Mouse (Mus musculus): ENCODE results near the gene Mrrf. TPM values are rescaled to one million over a fixed set of nuclear protein-coding genes. Genes with fewer than 3 reads are reported as not detected.

Gene Mrrf
- polyA plus RNA-seq, 1 experiment from 2014 or later: 17.2 TPM

DNA sequence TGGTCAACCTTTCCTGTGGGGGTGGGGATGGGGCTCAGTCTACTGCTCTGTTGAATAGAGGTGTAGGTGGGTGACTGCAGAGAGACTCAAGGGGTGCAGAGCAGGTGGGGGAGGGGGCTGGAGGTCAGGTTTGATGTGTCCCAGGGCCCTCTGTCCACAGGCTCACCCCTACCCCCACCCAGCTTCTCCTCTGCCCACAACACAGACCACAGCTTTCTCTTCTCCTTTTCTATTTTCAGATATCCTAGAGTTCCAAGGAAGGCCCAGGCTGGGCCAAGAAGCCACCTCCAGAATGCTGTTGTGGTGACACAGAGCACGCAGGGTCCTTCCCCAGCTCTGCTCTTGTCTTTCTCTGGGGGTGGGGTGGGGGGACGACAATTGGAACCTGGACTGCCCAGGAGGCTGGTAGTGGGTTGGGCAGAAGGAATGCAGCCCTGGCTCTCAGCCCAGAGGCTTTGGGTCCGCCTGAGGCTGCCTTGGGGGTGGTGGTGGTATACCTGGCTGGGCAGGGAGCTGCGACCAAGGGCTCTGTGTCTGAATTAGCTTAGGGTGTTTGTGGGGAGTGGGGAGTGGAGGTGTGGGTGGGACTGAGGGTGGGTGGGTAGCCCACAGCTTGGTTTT is 80.9 kb downstream of the Mrrf start:
- H3K4me2 ChIP-seq: peak overlapping the region; percentile 32
- H3K27ac ChIP-seq (replicated peaks): peak overlapping the region; percentile 62
- ATAC-seq (ENCODE audit: insufficient read depth): peak; percentile 34
- H3K9ac ChIP-seq: no peak overlapping the region
- H3K36me3 ChIP-seq (replicated peaks): no peaks in the 10 kb centered on the region
- H3K4me3 ChIP-seq (replicated peaks): peak overlapping the region; percentile 20
- H3K27me3 ChIP-seq: peaks cover 18% of the 10 kb centered on the region
- H3K4me1 ChIP-seq (replicated peaks): peaks cover 24% of the 10 kb centered on the region
- no peaks in the 10 kb centered on the region for H3K9me3 ChIP-seq (replicated peaks)
- 24% methylated on average over 4 of the region's 4 CpGs for WGBS (ENCODE audit: insufficient replicate concordance)

- 0 out of 2 replicates have a peak overlapping the region, but pooled peaks have one; percentile 62 for H3K27ac ChIP-seq (replicated peaks)
- H3K9ac ChIP-seq: no peak overlapping the region
- no peaks in the 10 kb centered on the region for H3K36me3 ChIP-seq (replicated peaks)
- no peak overlapping the region for H3K4me3 ChIP-seq (replicated peaks)
- H3K4me2 ChIP-seq: peak overlapping the region; percentile 32
- no peak for ATAC-seq (ENCODE audit: insufficient read depth)
- WGBS (ENCODE audit: insufficient replicate concordance): 18% methylated on average over 5 of the region's 5 CpGs
- H3K27me3 ChIP-seq: peaks cover 11% of the 10 kb centered on the region
- peaks cover 24% of the 10 kb centered on the region for H3K4me1 ChIP-seq (replicated peaks)
- no peaks in the 10 kb centered on the region for H3K9me3 ChIP-seq (replicated peaks)
Measured at GRCm38 (mm10) chr2:36217692-36218233, 81.6 kb downstream of the Mrrf start.

GRCm38 (mm10) chr2:36220106-36220505 is 83.9 kb downstream of the Mrrf start:
- H3K9ac ChIP-seq: no peak overlapping the region
- WGBS (ENCODE audit: insufficient replicate concordance): 56% methylated on average over 8 of the region's 8 CpGs
- H3K9me3 ChIP-seq (replicated peaks): no peaks in the 10 kb centered on the region
- no peaks in the 10 kb centered on the region for H3K27me3 ChIP-seq
- ATAC-seq (ENCODE audit: insufficient read depth): no peak
- H3K4me1 ChIP-seq (replicated peaks): 0 out of 2 replicates have a peak, but pooled peaks cover 6% of the 10 kb centered on the region
- H3K36me3 ChIP-seq (replicated peaks): no peaks in the 10 kb centered on the region
- H3K4me3 ChIP-seq (replicated peaks): no peak overlapping the region
- no peak overlapping the region for H3K27ac ChIP-seq (replicated peaks)
- H3K4me2 ChIP-seq: no peak overlapping the region

DNA sequence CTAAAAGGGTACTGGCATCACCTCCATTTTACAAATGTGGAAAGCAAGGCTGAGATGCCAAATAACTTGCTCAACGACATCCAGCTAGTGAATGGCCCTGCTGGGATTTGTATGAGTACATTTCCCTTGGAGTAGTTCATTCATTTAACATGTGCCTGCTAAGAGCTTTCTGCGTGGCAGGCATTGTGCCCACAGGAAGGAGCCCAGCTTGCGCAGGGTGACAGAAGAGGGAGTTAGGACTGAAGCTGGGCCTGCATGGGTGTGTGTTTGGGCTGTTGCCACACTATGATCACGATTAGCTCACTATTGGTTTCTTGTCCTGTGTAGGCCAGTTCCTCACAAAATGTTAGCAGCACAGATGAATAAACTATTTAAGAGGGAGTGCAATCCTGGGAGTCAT is 84.7 kb downstream of the Mrrf start:
- Histone ChIP-seq H3K9me3 (replicated peaks) (no peaks in the 10 kb centered on the region), H3K36me3 (replicated peaks) (no peaks in the 10 kb centered on the region), H3K27ac (replicated peaks) (no peak overlapping the region), H3K4me2 (no peak overlapping the region), H3K27me3 (no peaks in the 10 kb centered on the region), H3K4me1 (replicated peaks) (0 out of 2 replicates have a peak, but pooled peaks cover 5% of the 10 kb centered on the region), H3K9ac (no peak overlapping the region), H3K4me3 (replicated peaks) (no peak overlapping the region)
- no peak for ATAC-seq (ENCODE audit: insufficient read depth)
- 63% methylated on average over 4 of the region's 4 CpGs for WGBS (ENCODE audit: insufficient replicate concordance)

DNA sequence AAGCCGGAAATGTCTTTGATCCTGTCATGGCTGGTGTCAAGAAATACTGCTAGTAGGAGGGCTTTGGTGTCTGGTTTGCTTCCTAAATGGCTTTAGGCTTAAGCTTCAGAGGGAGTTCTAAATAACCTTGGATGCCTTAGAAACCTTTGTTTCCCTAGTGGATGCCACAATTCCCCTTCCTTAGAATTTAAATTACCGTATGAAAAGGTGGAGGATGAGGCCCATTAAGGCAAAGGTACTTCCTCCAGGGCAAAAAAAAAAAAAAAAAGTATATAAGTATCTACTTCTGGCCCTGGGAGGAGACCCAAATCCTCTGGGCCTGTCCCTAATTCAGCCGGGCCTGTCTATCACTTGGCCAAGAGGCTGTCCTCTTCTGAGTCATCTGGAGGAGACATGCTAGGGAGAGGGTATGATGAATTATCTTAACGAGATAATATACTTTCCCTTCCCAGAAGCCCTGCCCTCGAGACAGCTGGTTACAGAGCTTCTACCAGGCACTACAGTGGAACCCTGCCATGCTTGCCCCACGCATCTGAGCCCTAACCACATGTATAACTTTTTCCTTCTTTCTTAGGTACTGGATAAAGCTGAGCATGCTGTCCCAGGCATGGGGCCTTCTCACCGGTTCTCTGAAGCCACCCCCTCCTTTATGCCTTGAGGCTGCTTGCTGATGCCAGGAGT is 86.1 kb downstream of the Mrrf start:
- no peak for ATAC-seq (ENCODE audit: insufficient read depth)

DNA sequence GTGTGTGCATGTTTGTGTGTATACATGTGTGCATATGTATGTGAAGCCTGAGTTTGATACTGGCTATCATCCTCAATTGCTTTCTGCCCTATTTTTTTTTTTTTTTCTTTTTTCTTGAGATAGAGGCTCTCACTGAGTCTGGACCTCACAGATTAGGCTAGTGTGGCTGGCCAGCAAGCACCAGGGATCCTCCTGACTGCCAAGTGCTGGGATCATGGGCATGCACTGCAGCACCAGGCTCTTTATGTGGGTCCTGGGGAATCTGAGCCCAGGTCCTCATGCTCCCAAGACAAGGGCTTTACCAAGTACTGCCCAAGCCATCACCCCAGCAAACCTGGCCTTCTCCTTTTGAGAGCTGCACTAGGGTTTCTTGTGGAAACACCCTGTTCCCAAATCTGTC is 87.2 kb downstream of the Mrrf start:
- H3K9ac ChIP-seq: no peak overlapping the region
- no peaks in the 10 kb centered on the region for H3K27me3 ChIP-seq
- H3K9me3 ChIP-seq (replicated peaks): no peaks in the 10 kb centered on the region
- no peak for ATAC-seq (ENCODE audit: insufficient read depth)
- H3K4me2 ChIP-seq: no peak overlapping the region
- H3K4me3 ChIP-seq (replicated peaks): no peak overlapping the region
- no peaks in the 10 kb centered on the region for H3K36me3 ChIP-seq (replicated peaks)
- H3K27ac ChIP-seq (replicated peaks): no peak overlapping the region
- no peaks in the 10 kb centered on the region for H3K4me1 ChIP-seq (replicated peaks)

More for the DNA sequence above, 86.1 kb downstream of the Mrrf start:
- 39% methylated on average over 7 of the region's 7 CpGs for WGBS (ENCODE audit: insufficient replicate concordance)
- no peaks in the 10 kb centered on the region for H3K4me1 ChIP-seq (replicated peaks)
- H3K36me3 ChIP-seq (replicated peaks): no peaks in the 10 kb centered on the region
- H3K4me2 ChIP-seq: no peak overlapping the region
- no peak overlapping the region for H3K4me3 ChIP-seq (replicated peaks)
- H3K9me3 ChIP-seq (replicated peaks): no peaks in the 10 kb centered on the region
- H3K27me3 ChIP-seq: no peaks in the 10 kb centered on the region
- H3K9ac ChIP-seq: no peak overlapping the region
- H3K27ac ChIP-seq (replicated peaks): no peak overlapping the region

DNA sequence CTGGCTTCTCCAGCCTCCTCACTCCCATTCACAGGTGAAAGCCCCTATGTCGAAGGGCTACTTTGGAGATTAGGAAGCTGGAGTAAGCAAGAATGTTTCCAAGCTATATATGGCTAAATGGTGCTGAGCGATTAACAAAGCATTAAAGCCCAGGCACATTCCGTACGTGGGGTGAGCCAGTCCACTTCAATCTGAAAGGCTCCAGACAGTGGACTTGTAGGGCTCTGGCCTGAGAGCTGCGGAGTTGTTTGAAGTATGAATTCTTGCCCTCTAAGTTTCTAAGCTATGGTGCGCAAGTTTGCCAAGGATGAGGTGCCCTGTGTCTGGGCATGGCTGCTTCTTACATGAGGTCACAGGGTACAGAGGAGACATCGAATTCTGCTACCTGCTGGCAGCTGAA is 88.0 kb downstream of the Mrrf start:
- no peak for ATAC-seq (ENCODE audit: insufficient read depth)
- no peak overlapping the region for H3K4me2 ChIP-seq
- no peaks in the 10 kb centered on the region for H3K36me3 ChIP-seq (replicated peaks)
- H3K27me3 ChIP-seq: no peaks in the 10 kb centered on the region
- no peak overlapping the region for H3K4me3 ChIP-seq (replicated peaks)
- H3K9me3 ChIP-seq (replicated peaks): no peaks in the 10 kb centered on the region
- no peak overlapping the region for H3K9ac ChIP-seq
- no peaks in the 10 kb centered on the region for H3K4me1 ChIP-seq (replicated peaks)
- H3K27ac ChIP-seq (replicated peaks): no peak overlapping the region
- 68% methylated on average over 7 of the region's 7 CpGs for WGBS (ENCODE audit: insufficient replicate concordance)

- H3K27me3 ChIP-seq: no peaks in the 10 kb centered on the region
- no peak overlapping the region for H3K4me3 ChIP-seq (replicated peaks)
- WGBS (ENCODE audit: insufficient replicate concordance): 18% methylated on average over 2 of the region's 2 CpGs
- H3K36me3 ChIP-seq (replicated peaks): no peaks in the 10 kb centered on the region
- H3K9me3 ChIP-seq (replicated peaks): no peaks in the 10 kb centered on the region
- no peak overlapping the region for H3K9ac ChIP-seq
- ATAC-seq (ENCODE audit: insufficient read depth): no peak
- H3K27ac ChIP-seq (replicated peaks): no peak overlapping the region
- no peak overlapping the region for H3K4me2 ChIP-seq
- no peaks in the 10 kb centered on the region for H3K4me1 ChIP-seq (replicated peaks)
Measured at GRCm38 (mm10) chr2:36224599-36224998, 88.4 kb downstream of the Mrrf start.

- Histone ChIP-seq H3K4me3 (replicated peaks) (peak within 1 kb of the TSS; percentile 52), H3K4me1 (replicated peaks) (peaks cover 11% of the 10 kb centered on the region; the same call in 1 of the 2 replicates), H3K9me3 (replicated peaks) (no peaks in the 10 kb centered on the region), H3K4me2 (peak within 1 kb of the TSS; percentile 58), H3K36me3 (replicated peaks) (no peaks in the 10 kb centered on the region), H3K27ac (replicated peaks) (peak within 1 kb of the TSS; percentile 66), H3K27me3 (peaks cover 26% of the 10 kb centered on the region), H3K9ac (peak within 1 kb of the TSS; percentile 39; the same call in 1 of the 2 replicates)
- ATAC-seq (ENCODE audit: insufficient read depth): peak; percentile 69
- whole genome bisulfite sequencing (ENCODE audit: insufficient replicate concordance): under 1% methylated on average over 18 of the region's 18 CpGs
Measured at GRCm38 (mm10) chr2:36230366-36230765, 94.2 kb downstream of the Mrrf start, which contains the start of gene Ptgs1. Gene Ptgs1, plus strand, starts transcription at chr2:36230426.

GRCm38 (mm10) chr2:36230967-36231366 is 94.8 kb downstream of the Mrrf start:
- Histone ChIP-seq H3K36me3 (replicated peaks) (no peaks in the 10 kb centered on the region), H3K4me1 (replicated peaks) (peaks cover 11% of the 10 kb centered on the region; the same call in 1 of the 2 replicates), H3K9ac (no peak overlapping the region), H3K27me3 (peaks cover 26% of the 10 kb centered on the region), H3K4me2 (peak overlapping the region; percentile 58), H3K4me3 (replicated peaks) (peak overlapping the region; percentile 52), H3K27ac (replicated peaks) (no peak overlapping the region), H3K9me3 (replicated peaks) (no peaks in the 10 kb centered on the region)
- no peak for ATAC-seq (ENCODE audit: insufficient read depth)
- 4% methylated on average over 8 of the region's 10 CpGs for WGBS (ENCODE audit: insufficient replicate concordance)

DNA sequence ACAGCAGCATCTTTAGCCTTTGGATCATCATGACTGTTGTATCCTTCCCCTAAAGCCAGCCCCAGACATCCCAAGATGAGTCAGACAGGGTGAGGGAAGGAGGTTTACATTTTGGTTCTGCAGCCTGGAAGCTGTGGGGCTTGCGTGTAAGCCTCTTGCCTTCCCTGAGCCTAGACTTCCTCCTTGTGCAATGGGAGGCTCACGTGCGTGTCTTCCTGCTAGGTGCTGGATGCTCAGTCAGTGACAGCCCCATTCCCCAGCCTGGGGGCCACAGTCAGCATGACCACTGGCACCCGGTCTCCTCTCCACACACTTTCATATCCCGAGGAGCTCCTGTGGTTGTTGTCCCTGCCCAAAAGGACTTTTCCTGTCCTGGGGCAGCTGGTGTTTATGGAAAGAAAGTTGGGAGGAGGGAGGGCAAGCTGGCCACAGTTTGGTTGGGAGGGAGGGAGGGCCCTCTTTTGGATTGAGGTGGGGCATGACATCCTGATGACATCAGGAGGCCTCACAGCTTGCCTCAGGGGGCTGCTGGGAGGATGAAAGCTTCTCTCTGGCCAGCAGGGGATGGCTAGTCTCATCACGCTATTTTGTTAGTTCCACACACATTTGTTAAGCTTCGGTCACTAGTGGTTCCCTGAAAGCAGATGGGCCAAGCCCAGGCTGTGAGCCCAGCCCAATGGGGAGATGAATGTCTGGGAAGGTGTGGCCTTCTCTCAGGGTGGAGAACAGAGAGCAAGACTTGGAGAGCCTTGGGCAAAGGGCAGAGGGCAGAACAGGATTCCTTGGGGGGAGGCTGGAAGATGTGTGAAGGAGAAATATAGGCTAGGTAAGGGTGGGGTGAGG is 98.6 kb downstream of the Mrrf start:
- no peak overlapping the region for H3K27ac ChIP-seq (replicated peaks)
- H3K4me3 ChIP-seq (replicated peaks): no peak overlapping the region
- peaks cover 14% of the 10 kb centered on the region; the same call in 1 of the 2 replicates for H3K4me1 ChIP-seq (replicated peaks)
- no peaks in the 10 kb centered on the region for H3K9me3 ChIP-seq (replicated peaks)
- WGBS (ENCODE audit: insufficient replicate concordance): 35% methylated on average over 7 of the region's 7 CpGs
- H3K36me3 ChIP-seq (replicated peaks): no peaks in the 10 kb centered on the region; the same call in 1 of the 2 replicates
- ATAC-seq (ENCODE audit: insufficient read depth): no peak
- no peak overlapping the region for H3K9ac ChIP-seq
- H3K27me3 ChIP-seq: peaks cover 25% of the 10 kb centered on the region
- no peak overlapping the region; the same call in 1 of the 2 replicates for H3K4me2 ChIP-seq

Data from liver, embryonic 15.5 days (tissue).